Mouse (Mus musculus): ENCODE data around the gene Trir. TPM values are rescaled to one million over a fixed set of nuclear protein-coding genes. Genes with fewer than 3 reads are reported as not detected.

Trir gene
- polyA plus RNA-seq, 1 experiment from 2014 or later = 191 TPM

Small RNA genes within 50 kb of the gene (microRNA-seq; reads per million reads assigned to microRNA genes)
- gene Mir7070 (ENCODE audit: borderline number of aligned reads) = not detected

Other genes with a start within 250 kb of the Trir start
- gene Nfix, start 226.5 kb upstream of the Trir start, polyA plus RNA-seq (2015; fragmentation: Nextera tagmentation; extraction: Ambion mirVana) = 7.2 and 11.7 TPM in 2 replicates
- 4.0 and 4.4 TPM in 2 replicates for gene Dand5, start 204.0 kb upstream of the Trir start, polyA plus RNA-seq (2015; fragmentation: Nextera tagmentation; extraction: Ambion mirVana)
- 56.4 and 57.4 TPM in 2 replicates for gene Gadd45gip1, start 195.3 kb upstream of the Trir start, polyA plus RNA-seq (2015; fragmentation: Nextera tagmentation; extraction: Ambion mirVana)
- 120 and 141 TPM in 2 replicates for gene Rad23a, start 186.2 kb upstream of the Trir start, polyA plus RNA-seq (2015; fragmentation: Nextera tagmentation; extraction: Ambion mirVana)
- gene Calr, start 179.9 kb upstream of the Trir start, polyA plus RNA-seq (2015; fragmentation: Nextera tagmentation; extraction: Ambion mirVana) = 383 and 479 TPM in 2 replicates
- gene Farsa, start 169.8 kb upstream of the Trir start, polyA plus RNA-seq (2015; fragmentation: Nextera tagmentation; extraction: Ambion mirVana) = 92.4 and 93.1 TPM in 2 replicates
- 104 and 110 TPM in 2 replicates for gene Syce2, start 154.7 kb upstream of the Trir start, polyA plus RNA-seq (2015; fragmentation: Nextera tagmentation; extraction: Ambion mirVana)
- 27.1 and 29.1 TPM in 2 replicates for gene Gcdh, start 132.9 kb upstream of the Trir start, polyA plus RNA-seq (2015; fragmentation: Nextera tagmentation; extraction: Ambion mirVana)
- 0.37 and 0.43 TPM in 2 replicates for gene Klf1, start 124.9 kb upstream of the Trir start, polyA plus RNA-seq (2015; fragmentation: Nextera tagmentation; extraction: Ambion mirVana)
- 12.8 and 12.9 TPM in 2 replicates for gene Dnase2a, start 118.3 kb upstream of the Trir start, polyA plus RNA-seq (2015; fragmentation: Nextera tagmentation; extraction: Ambion mirVana)
- gene Mast1, start 89.5 kb upstream of the Trir start, polyA plus RNA-seq (2015; fragmentation: Nextera tagmentation; extraction: Ambion mirVana) = 0.08 and 0.22 TPM in 2 replicates
- 0.10 and 0.23 TPM in 2 replicates for gene Rtbdn, start 79.8 kb upstream of the Trir start, polyA plus RNA-seq (2015; fragmentation: Nextera tagmentation; extraction: Ambion mirVana)
- not detected in 2 replicates for gene Gm49661, start 57.4 kb upstream of the Trir start, polyA plus RNA-seq (2015; fragmentation: Nextera tagmentation; extraction: Ambion mirVana)
- 450 and 476 TPM in 2 replicates for gene Prdx2, start 57.2 kb upstream of the Trir start, polyA plus RNA-seq (2015; fragmentation: Nextera tagmentation; extraction: Ambion mirVana)
- gene Rnaseh2a, start 57.1 kb upstream of the Trir start, polyA plus RNA-seq (2015; fragmentation: Nextera tagmentation; extraction: Ambion mirVana) = 150 TPM in 2 replicates
- gene Junb, start 48.1 kb upstream of the Trir start, polyA plus RNA-seq (2015; fragmentation: Nextera tagmentation; extraction: Ambion mirVana) = 71.2 and 71.6 TPM in 2 replicates
- 14.9 and 16.0 TPM in 2 replicates for gene Hook2, start 36.2 kb upstream of the Trir start, polyA plus RNA-seq (2015; fragmentation: Nextera tagmentation; extraction: Ambion mirVana)
- gene Best2, start 12.3 kb upstream of the Trir start, polyA plus RNA-seq (2015; fragmentation: Nextera tagmentation; extraction: Ambion mirVana) = 0.12 TPM in 1 of 2 replicates, not detected in the other
- gene Asna1, start 1.5 kb upstream of the Trir start, polyA plus RNA-seq (2015; fragmentation: Nextera tagmentation; extraction: Ambion mirVana) = 90.7 and 95.8 TPM in 2 replicates
- gene Tnpo2, start 10.1 kb downstream of the Trir start, polyA plus RNA-seq (2015; fragmentation: Nextera tagmentation; extraction: Ambion mirVana) = 27.4 and 29.0 TPM in 2 replicates
- gene Fbxw9, start 33.2 kb downstream of the Trir start, polyA plus RNA-seq (2015; fragmentation: Nextera tagmentation; extraction: Ambion mirVana) = 15.0 and 18.0 TPM in 2 replicates
- not detected in 2 replicates for gene Gm5741, start 41.2 kb downstream of the Trir start, polyA plus RNA-seq (2015; fragmentation: Nextera tagmentation; extraction: Ambion mirVana)
- 78.0 and 80.5 TPM in 2 replicates for gene Dhps, start 44.9 kb downstream of the Trir start, polyA plus RNA-seq (2015; fragmentation: Nextera tagmentation; extraction: Ambion mirVana)
- 142 and 149 TPM in 2 replicates for gene Wdr83os, start 53.9 kb downstream of the Trir start, polyA plus RNA-seq (2015; fragmentation: Nextera tagmentation; extraction: Ambion mirVana)
- 53.4 and 54.2 TPM in 2 replicates for gene Wdr83, start 54.5 kb downstream of the Trir start, polyA plus RNA-seq (2015; fragmentation: Nextera tagmentation; extraction: Ambion mirVana)
- 64.0 and 68.4 TPM in 2 replicates for gene Man2b1, start 56.4 kb downstream of the Trir start, polyA plus RNA-seq (2015; fragmentation: Nextera tagmentation; extraction: Ambion mirVana)
- gene Zfp791, start 96.3 kb downstream of the Trir start, polyA plus RNA-seq (2015; fragmentation: Nextera tagmentation; extraction: Ambion mirVana) = 0.50 and 0.53 TPM in 2 replicates
- gene Cks1brt, start 125.1 kb downstream of the Trir start, polyA plus RNA-seq (2015; fragmentation: Nextera tagmentation; extraction: Ambion mirVana) = 0.05 TPM in 1 of 2 replicates, not detected in the other
- not detected in 2 replicates for gene Olfr371, start 199.2 kb downstream of the Trir start, polyA plus RNA-seq (2015; fragmentation: Nextera tagmentation; extraction: Ambion mirVana)